Mouse (Mus musculus) liver, embryonic 14.5 days (tissue): ENCODE measurements around the gene Acox1.

Source experiments
- CTCF ChIP-seq: IDR thresholded peaks from 2 replicates; pipeline ENCODE4 v1.5.1; 2016; ENCODE audit warnings: antibody characterized with exemption, low read depth, control low read depth
- EP300 ChIP-seq: IDR thresholded peaks from 2 replicates; pipeline ENCODE4 v1.6.1; 2016; ENCODE audit warnings: antibody characterized with exemption, low read depth

GRCm38 (mm10) chr11:116138096-116138467, 60.8 kb downstream of the Acox1 start:
- TF ChIP-seq EP300 (no peak), CTCF (no peak)
